ENCODE assay signal across 8 mouse cellular contexts in genomic region chr19:6663391-6663790, GRCm38 (mm10).
DNase-seq lines count a peak whose midpoint lies in the region; ATAC-seq and TF ChIP-seq lines count a peak whose summit lies in the region.

No protein-coding gene starts in this region.

- peak; percentile 91 for TF ChIP-seq CTCF in embryonic fibroblast, embryonic 13.5 days (IDR thresholded peaks at IDR 0.05; ENCODE audit: borderline replicate concordance, insufficient read depth, low read length)

- WGBS in heart, embryonic 12.5 days, result 3% methylated on average over 10 of the region's 10 CpGs

- H3K4me3 ChIP-seq in embryonic fibroblast, embryonic 13.5 days (ENCODE audit: insufficient read depth, low read length), result no peak overlapping the region
- H3K4me3 ChIP-seq in heart, embryonic 12.5 days, result no peak overlapping the region

- no peaks in the 10 kb centered on the region for H3K36me3 ChIP-seq in heart, embryonic 12.5 days

- H3K4me2 ChIP-seq in heart, embryonic 12.5 days, result no peak overlapping the region

- no peaks in the 10 kb centered on the region for H3K9me3 ChIP-seq in heart, embryonic 12.5 days (replicated peaks)

- DNase-seq in CD4-positive helper T cell, adult 2 months (ENCODE audit: low read depth, low spot score), result peak; percentile 54
- peak; percentile 91 for DNase-seq in brain, adult 2 months (ENCODE audit: low read depth, low spot score)
- DNase-seq in kidney, postnatal 25 days, result peak; percentile 84 to 92
- peak; percentile 64 to 69 for DNase-seq in lung, adult 18-20 months
- DNase-seq in thymus, adult 18-20 months, result peak; percentile 26 to 30

- H3K9ac ChIP-seq in heart, embryonic 12.5 days, result no peak overlapping the region

- H3K27ac ChIP-seq in embryonic fibroblast, embryonic 13.5 days (ENCODE audit: insufficient read depth, low read length), result no peak overlapping the region
- H3K27ac ChIP-seq in heart, embryonic 12.5 days (ENCODE audit: poor library complexity, severe bottlenecking), result no peak overlapping the region

- TF ChIP-seq POLR2A in embryonic fibroblast, embryonic 13.5 days (IDR thresholded peaks at IDR 0.05; ENCODE audit: low read depth, low read length), result no peak

- peaks cover 25% of the 10 kb centered on the region for H3K27me3 ChIP-seq in heart, embryonic 12.5 days (replicated peaks)

- no peaks in the 10 kb centered on the region for H3K4me1 ChIP-seq in embryonic fibroblast, embryonic 13.5 days (ENCODE audit: control insufficient read depth, insufficient read depth, low read length)
- H3K4me1 ChIP-seq in heart, embryonic 12.5 days (replicated peaks), result peaks cover 12% of the 10 kb centered on the region

- ATAC-seq in heart, embryonic 12.5 days (ENCODE audit: insufficient number of reproducible peaks, low FRiP score), result peak; percentile 61
- peak; percentile 55 for ATAC-seq in neutrophil, adult 5-6 weeks (ENCODE audit: extremely low read depth, insufficient number of reproducible peaks, low FRiP score, poor library complexity, severe bottlenecking)

Comparison
In these comparisons a context has a peak if more than half of its experiments do, and no peak if none do; other contexts are left out.
1. DNase-seq: peak in every context shown above with its lines; median percentile 91 in brain, adult 2 months; 88 in kidney, postnatal 25 days; 66 in lung, adult 18-20 months; 54 in CD4-positive helper T cell, adult 2 months; 28 in thymus, adult 18-20 months.